Mouse (Mus musculus) midbrain, embryonic 14.5 days (tissue): ENCODE results near the gene Mylpf. TPM values are rescaled to one million over a fixed set of nuclear protein-coding genes. Genes with fewer than 3 reads are reported as not detected.

Experiments
- ATAC-seq: fragments of 200-750 bp; cut with Nextera tagmentation; 2 replicates; pipeline ENCODE4 v1.8.0; 2017; ENCODE audit warnings: moderate number of reproducible peaks, moderate library complexity; ENCODE audit not compliant: low FRiP score, low TSS enrichment
- DNase-seq: peaks from one replicate; pipeline ENCODE4 v3.0.0-alpha.2; 2015
- H3K27ac ChIP-seq: fragments of 300-500 bp; sonication (generic); replicated peaks from 2 replicates; pipeline ENCODE4 v1.5.1; 2014; ENCODE audit warnings: mild to moderate bottlenecking, low read depth, low read length, moderate library complexity
- H3K27me3 ChIP-seq: fragments of 300-500 bp; sonication (generic); 2 replicates; pipeline ENCODE4 v1.6.1; 2014; ENCODE audit warnings: low read length, control low read depth, mixed read lengths; ENCODE audit not compliant: control insufficient read depth, insufficient read depth
- H3K36me3 ChIP-seq: fragments of 300-500 bp; sonication (generic); 2 replicates; pipeline ENCODE4 v1.6.1; 2014; ENCODE audit warnings: low read length, control low read depth; ENCODE audit not compliant: control insufficient read depth, insufficient read depth
- H3K4me1 ChIP-seq: fragments of 300-500 bp; sonication (generic); 2 replicates; pipeline ENCODE4 v1.6.1; 2014; ENCODE audit warnings: mild to moderate bottlenecking, antibody characterized with exemption, low read length, control low read depth; ENCODE audit not compliant: control insufficient read depth, insufficient read depth
- H3K4me2 ChIP-seq: fragments of 300-500 bp; sonication (generic); 2 replicates; pipeline ENCODE4 v1.6.1; 2014; ENCODE audit warnings: mild to moderate bottlenecking, low read length, moderate library complexity
- H3K4me3 ChIP-seq: fragments of 300-500 bp; sonication (generic); replicated peaks from 2 replicates; pipeline ENCODE4 v1.5.1; 2014; ENCODE audit warnings: low read depth, low read length
- H3K9ac ChIP-seq: fragments of 300-500 bp; sonication (generic); replicated peaks from 2 replicates; pipeline ENCODE4 v1.6.1; 2014; ENCODE audit warnings: mild to moderate bottlenecking, low read length, moderate library complexity
- H3K9me3 ChIP-seq: fragments of 300-500 bp; sonication (generic); 2 replicates; pipeline ENCODE4 v1.6.1; 2016; ENCODE audit warnings: low read length, control low read depth, mixed read lengths; ENCODE audit not compliant: control insufficient read depth
- WGBS: fragments of 180-500 bp; shearing (Covaris S2); extraction: QIAGEN DNeasy Blood & Tissue Kit; methylation state at CpG from one replicate; pipeline ENCODE4 v1.1.7; 2014; 5-methylcytosine and 5-hydroxymethylcytosine counted together
- polyA plus RNA-seq: library from polyadenylated mRNA; unstranded; fragments of >200 nt; fragmentation: Nextera tagmentation; extraction: Ambion mirVana; gene quantifications from 2 replicates; pipeline ENCODE4 v1.2.1, GENCODE M21; 2014

Mylpf gene
- polyA plus RNA-seq, 1 experiment from 2014 or later: 4.5 TPM

DNA sequence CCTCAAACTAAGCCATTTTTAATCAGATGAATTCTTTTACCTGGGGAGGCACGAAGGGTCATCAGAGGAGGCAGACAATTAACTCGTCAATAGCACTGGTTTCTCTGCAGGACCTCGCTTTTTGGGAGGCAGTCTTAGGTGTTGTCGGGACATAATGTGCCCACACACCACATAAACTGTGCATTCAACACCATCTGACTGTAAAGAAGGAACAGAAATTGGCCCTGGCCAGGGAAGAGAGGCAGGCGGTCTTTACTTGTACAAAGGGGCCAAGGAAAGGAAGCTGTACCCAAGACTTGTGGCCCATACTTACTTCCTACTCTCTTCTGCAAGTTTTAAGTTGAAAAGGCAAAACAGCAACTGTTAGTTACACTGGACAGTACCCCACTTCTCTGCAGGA lies 47.8 kb downstream of the Mylpf start:
- ATAC-seq: no peak
- DNase-seq: no peak
- Histone ChIP-seq H3K9ac (no peak overlapping the region), H3K27ac (no peak overlapping the region), H3K4me3 (no peak overlapping the region), H3K27me3 (no peaks in the 10 kb centered on the region), H3K4me2 (no peak overlapping the region), H3K4me1 (peaks cover 15% of the 10 kb centered on the region), H3K36me3 (peaks cover 5% of the 10 kb centered on the region; the same call in 1 of the 2 replicates), H3K9me3 (no peaks in the 10 kb centered on the region)
- 89% methylated on average over 5 of the region's 5 CpGs for WGBS

DNA sequence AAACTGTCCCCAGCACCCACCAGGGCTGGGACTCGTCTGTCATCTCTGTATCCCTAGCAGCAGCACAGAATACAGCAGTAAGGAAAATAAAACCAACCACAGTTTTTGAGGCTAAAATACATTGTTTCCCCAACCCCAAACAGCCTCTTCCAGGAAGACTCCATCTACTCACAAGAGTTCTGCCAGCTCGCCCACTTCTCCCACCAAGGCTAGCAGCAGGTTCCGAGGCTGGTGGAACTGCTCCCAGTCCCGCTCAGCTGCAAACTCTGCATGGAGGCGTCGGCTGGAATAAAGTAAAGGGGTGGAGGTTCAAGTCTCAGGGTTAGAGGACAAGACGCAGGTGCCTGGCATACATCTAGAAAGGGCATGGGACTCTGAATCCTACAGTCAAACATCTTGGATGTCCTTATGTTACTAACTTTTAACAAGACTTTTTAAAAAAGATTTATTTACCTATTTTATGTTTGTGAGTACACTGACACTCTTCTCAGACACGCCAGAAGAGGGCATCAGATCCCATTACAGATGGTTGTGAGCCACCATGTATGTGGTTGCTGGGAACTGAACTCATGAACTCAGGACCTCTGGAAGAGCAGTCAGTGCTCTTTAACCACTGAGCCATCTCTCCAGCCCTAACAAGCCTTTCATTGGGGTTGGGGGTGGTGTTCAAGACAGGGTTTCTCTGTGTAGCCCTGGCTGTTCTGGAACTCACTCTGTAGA lies 50.7 kb downstream of the Mylpf start:
- Histone ChIP-seq H3K27me3 (no peaks in the 10 kb centered on the region), H3K4me1 (peaks cover 15% of the 10 kb centered on the region), H3K4me2 (peak overlapping the region; percentile 68), H3K36me3 (peaks cover 5% of the 10 kb centered on the region; the same call in 1 of the 2 replicates), H3K9me3 (no peaks in the 10 kb centered on the region), H3K4me3 (peak overlapping the region; percentile 56), H3K9ac (no peak overlapping the region), H3K27ac (no peak overlapping the region)
- DNase-seq: no peak
- 72% methylated on average over 8 of the region's 8 CpGs for WGBS
- ATAC-seq: no peak

DNA sequence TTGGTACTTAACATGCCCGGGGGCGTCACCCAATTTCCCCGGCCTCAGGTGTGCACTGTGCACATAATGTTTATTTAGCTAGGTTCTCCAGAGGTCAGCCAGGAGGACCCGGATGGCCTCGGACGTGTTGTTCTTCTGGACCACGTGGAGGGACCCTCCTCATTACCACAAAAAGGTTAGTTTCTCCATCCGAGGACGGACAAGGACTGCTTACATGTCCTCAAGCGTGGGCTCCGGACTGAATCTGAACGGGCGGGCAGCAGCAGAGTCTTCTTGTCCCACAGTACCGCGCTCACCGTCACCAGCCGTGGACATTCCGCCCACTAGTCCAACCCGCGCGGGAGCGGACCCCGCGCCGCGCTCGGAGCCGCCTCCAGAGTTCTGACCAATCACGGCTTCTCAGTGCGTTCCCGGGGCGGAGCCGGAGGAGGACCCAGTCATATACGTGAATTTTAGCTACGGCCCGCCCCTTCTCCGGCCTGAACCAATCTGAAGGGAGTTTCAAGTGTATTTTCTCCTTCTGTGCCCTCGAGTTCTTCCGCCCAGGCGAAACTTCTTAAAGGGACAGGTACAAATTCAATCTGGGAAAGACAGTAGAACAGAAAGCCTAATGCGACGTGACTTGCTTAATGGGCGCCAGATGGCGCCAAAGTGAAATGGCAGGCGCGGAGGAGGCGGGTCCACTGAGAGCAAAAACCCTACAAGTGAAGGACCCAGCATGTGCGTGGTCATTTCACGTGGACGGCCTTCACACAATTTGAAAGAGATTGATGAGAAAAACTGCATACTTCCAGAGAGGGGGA lies 51.8 kb downstream of the Mylpf start, which contains the start of gene Dctpp1:
Gene Dctpp1, minus strand, starts transcription at position 401 of the 803 bp plus-strand sequence.
- Histone ChIP-seq H3K9me3 (no peaks in the 10 kb centered on the region), H3K4me3 (peak within 1 kb of the TSS; percentile 56), H3K4me1 (peaks cover 7% of the 10 kb centered on the region; the same call in 1 of the 2 replicates), H3K27ac (no peak within 1 kb of the TSS), H3K36me3 (peaks cover 5% of the 10 kb centered on the region; the same call in 1 of the 2 replicates), H3K4me2 (peak within 1 kb of the TSS; percentile 68), H3K9ac (peak within 1 kb of the TSS; percentile 56), H3K27me3 (no peaks in the 10 kb centered on the region)
- peak; percentile 98 for ATAC-seq
- under 1% methylated on average over 50 of the region's 50 CpGs for WGBS
- peak; percentile 98 for DNase-seq

DNA sequence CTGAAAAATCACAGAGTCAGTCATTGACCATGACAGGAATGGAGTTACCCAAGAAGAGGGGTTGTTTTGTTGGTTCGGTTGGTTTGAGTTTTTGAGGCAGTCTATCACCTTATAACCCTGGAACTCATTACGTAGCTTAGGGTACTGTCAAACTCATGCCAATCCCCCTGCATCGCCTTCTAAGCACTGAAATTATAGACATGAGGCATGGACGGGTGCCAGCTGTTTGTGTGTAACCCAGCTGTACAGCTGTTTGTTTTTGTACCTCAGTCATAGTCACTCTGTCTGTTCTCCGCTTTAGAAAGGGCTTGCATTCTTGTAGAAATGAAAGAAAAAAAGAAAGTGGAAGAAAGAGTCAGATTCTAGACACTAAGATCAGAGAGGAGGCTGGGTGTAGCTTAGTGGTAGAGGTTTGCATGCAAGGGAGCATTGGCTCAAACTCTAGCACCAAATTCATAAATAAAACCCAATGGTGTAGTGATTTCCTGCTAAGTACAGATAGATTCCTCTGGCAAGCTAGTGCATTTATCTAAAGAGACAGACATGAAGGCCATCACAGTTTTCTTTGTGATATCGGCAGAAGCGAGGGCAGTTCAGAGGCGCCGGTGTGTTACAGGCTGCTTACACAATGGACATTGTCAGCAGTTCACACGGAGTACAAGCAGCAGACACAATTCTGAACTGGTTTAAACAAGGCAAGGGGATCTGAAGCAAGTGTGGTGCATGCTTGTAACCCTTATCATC lies 53.7 kb downstream of the Mylpf start:
- Histone ChIP-seq H3K27ac (no peak overlapping the region), H3K27me3 (no peaks in the 10 kb centered on the region), H3K4me2 (no peak overlapping the region), H3K9me3 (no peaks in the 10 kb centered on the region), H3K36me3 (no peaks in the 10 kb centered on the region), H3K9ac (no peak overlapping the region), H3K4me1 (peaks cover 7% of the 10 kb centered on the region; the same call in 1 of the 2 replicates), H3K4me3 (no peak overlapping the region)
- no peak for ATAC-seq
- no peak for DNase-seq
- WGBS: 85% methylated on average over 10 of the region's 10 CpGs

DNA sequence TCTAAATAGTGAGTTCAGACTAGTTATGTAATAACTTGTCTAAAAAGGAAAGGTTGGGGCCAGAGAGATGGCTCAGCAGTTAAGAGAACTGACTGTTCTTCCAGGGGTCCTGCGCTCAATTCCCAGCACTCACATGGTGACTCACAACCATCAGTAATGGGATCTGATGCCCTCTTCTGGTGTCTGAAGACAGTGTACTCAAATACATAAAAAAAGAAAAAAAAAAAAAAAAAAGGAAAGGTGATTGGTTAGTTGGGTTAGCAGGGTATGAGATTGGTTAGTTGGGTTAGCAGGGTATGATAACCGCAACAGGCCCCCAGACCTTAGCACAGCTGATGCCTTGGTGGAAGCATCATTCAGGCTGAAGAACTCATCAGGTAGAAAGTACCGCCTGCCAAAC lies 54.8 kb downstream of the Mylpf start:
- Histone ChIP-seq H3K36me3 (no peaks in the 10 kb centered on the region), H3K4me2 (no peak overlapping the region), H3K4me1 (peaks cover 7% of the 10 kb centered on the region; the same call in 1 of the 2 replicates), H3K9ac (no peak overlapping the region), H3K4me3 (no peak overlapping the region), H3K27me3 (no peaks in the 10 kb centered on the region), H3K9me3 (peaks cover 2% of the 10 kb centered on the region; the same call in 1 of the 2 replicates), H3K27ac (no peak overlapping the region)
- WGBS: 92% methylated on average over 3 of the region's 3 CpGs
- DNase-seq (no peak), ATAC-seq (no peak)

Other genes starting within 250 kb of the Mylpf start
- 101 and 106 TPM in 2 replicates for gene Cdipt, start 233.0 kb upstream of the Mylpf start, polyA plus RNA-seq
- gene Cdiptos, start 232.8 kb upstream of the Mylpf start, polyA plus RNA-seq: 1.1 and 1.3 TPM in 2 replicates
- 1.7 and 3.1 TPM in 2 replicates for gene Mvp, start 194.3 kb upstream of the Mylpf start, polyA plus RNA-seq
- gene Pagr1b, start 192.4 kb upstream of the Mylpf start, polyA plus RNA-seq: not detected in 2 replicates
- 21.2 and 38.3 TPM in 2 replicates for gene Pagr1a, start 191.5 kb upstream of the Mylpf start, polyA plus RNA-seq
- 53.4 and 64.6 TPM in 2 replicates for gene Gm42742, start 187.8 kb upstream of the Mylpf start, polyA plus RNA-seq
- 21.8 and 28.9 TPM in 2 replicates for gene Prrt2, start 187.7 kb upstream of the Mylpf start, polyA plus RNA-seq
- gene Maz, start 181.9 kb upstream of the Mylpf start, polyA plus RNA-seq: 68.3 and 80.8 TPM in 2 replicates
- 18.9 and 30.2 TPM in 2 replicates for gene Kif22, start 166.4 kb upstream of the Mylpf start, polyA plus RNA-seq
- gene Zg16, start 121.6 kb upstream of the Mylpf start, polyA plus RNA-seq: not detected in 2 replicates
- 0.84 and 2.2 TPM in 2 replicates for gene AI467606, start 117.5 kb upstream of the Mylpf start, polyA plus RNA-seq
- gene Qprt, start 86.7 kb upstream of the Mylpf start, polyA plus RNA-seq: 0.11 and 0.67 TPM in 2 replicates
- gene Spn, start 71.1 kb upstream of the Mylpf start, polyA plus RNA-seq: not detected in 2 replicates
- 59.5 and 81.1 TPM in 2 replicates for gene Cd2bp2, start 12.8 kb upstream of the Mylpf start, polyA plus RNA-seq
- 24.6 and 27.6 TPM in 2 replicates for gene Tbc1d10b, start 422 bp upstream of the Mylpf start, polyA plus RNA-seq
- gene Zfp553, start 24.2 kb downstream of the Mylpf start, polyA plus RNA-seq: 31.9 and 39.7 TPM in 2 replicates
- gene Sept1, start 24.2 kb downstream of the Mylpf start, polyA plus RNA-seq: 11.6 and 13.6 TPM in 2 replicates
- 55.2 and 71.2 TPM in 2 replicates for gene Zfp771, start 35.4 kb downstream of the Mylpf start, polyA plus RNA-seq
- 125 and 134 TPM in 2 replicates for gene Dctpp1, start 51.8 kb downstream of the Mylpf start, polyA plus RNA-seq
- 77.6 and 78.4 TPM in 2 replicates for gene Sephs2, start 65.2 kb downstream of the Mylpf start, polyA plus RNA-seq
- gene Itgal, start 87.4 kb downstream of the Mylpf start, polyA plus RNA-seq: 0.22 and 0.39 TPM in 2 replicates
- 5.1 and 12.9 TPM in 2 replicates for gene Zfp768, start 136.7 kb downstream of the Mylpf start, polyA plus RNA-seq
- gene Zfp747, start 167.2 kb downstream of the Mylpf start, polyA plus RNA-seq: 7.0 and 7.7 TPM in 2 replicates
- 5.3 and 6.9 TPM in 2 replicates for gene 9130019O22Rik, start 178.3 kb downstream of the Mylpf start, polyA plus RNA-seq
- 5.5 and 6.2 TPM in 2 replicates for gene E430018J23Rik, start 184.7 kb downstream of the Mylpf start, polyA plus RNA-seq
- gene Zfp764, start 197.9 kb downstream of the Mylpf start, polyA plus RNA-seq: 4.6 and 5.7 TPM in 2 replicates
- 31.9 and 33.9 TPM in 2 replicates for gene Zfp688, start 213.2 kb downstream of the Mylpf start, polyA plus RNA-seq
- gene Zfp689, start 240.3 kb downstream of the Mylpf start, polyA plus RNA-seq: 16.1 and 16.6 TPM in 2 replicates